In the genomic region with DNA sequence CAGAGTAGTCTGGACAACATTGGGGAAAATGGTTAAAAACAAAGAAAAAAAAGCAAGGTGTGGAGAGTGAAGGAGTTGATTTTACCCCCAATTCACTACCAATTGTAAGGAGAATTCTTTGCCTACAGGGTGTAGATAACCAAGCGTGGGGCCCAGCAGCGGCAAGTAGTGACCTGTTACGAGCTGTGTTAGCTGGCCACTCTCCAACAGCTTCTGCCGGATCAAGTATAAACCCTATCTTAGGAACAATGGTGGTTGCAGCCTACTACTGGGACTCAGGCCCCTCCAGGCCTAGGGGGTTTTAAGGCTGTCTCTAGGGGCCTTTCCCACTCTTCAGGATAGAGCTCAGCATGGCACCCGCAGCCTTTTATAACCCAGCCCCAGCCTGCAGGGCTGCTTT, we compare ENCODE assay signal across 15 mouse cellular contexts. TPM values are rescaled to one million over a fixed set of nuclear protein-coding genes. Genes with fewer than 3 reads are reported as not detected.
DNase-seq lines count a peak whose midpoint lies in the region; ATAC-seq and TF ChIP-seq lines count a peak whose summit lies in the region.
"Had no signal": no experiment of that assay in that cellular context is flagged by ENCODE, and none has a peak within 500 bp of the region (broad histone marks: within the 10 kb centered on the region; RNA-seq: fewer than 3 reads in every experiment).

No protein-coding gene starts in this region.

- no peaks in the 10 kb centered on the region for H3K36me3 ChIP-seq in intestine, embryonic 14.5 days (ENCODE audit: control insufficient read depth, insufficient read depth, low read length)
- no peaks in the 10 kb centered on the region for H3K36me3 ChIP-seq in intestine, embryonic 16.5 days (ENCODE audit: control insufficient read depth, insufficient read depth, low read length)
- H3K36me3 ChIP-seq in thymus, adult 2 months (ENCODE audit: control insufficient read depth, insufficient read depth, low read length): no peaks in the 10 kb centered on the region
- no peaks in the 10 kb centered on the region for H3K36me3 ChIP-seq in liver, embryonic 12.5 days
- H3K36me3 ChIP-seq in stomach, embryonic 16.5 days (ENCODE audit: control insufficient read depth, insufficient read depth, low read length): no peaks in the 10 kb centered on the region

- no peak for TF ChIP-seq CTCF in thymus, adult 2 months (IDR thresholded peaks at IDR 0.05; ENCODE audit: borderline replicate concordance, control insufficient read depth, extremely low read depth, insufficient read depth, low read length, poor library complexity)

- TF ChIP-seq POLR2A in thymus, adult 2 months (IDR thresholded peaks at IDR 0.05; ENCODE audit: control insufficient read depth, extremely low read depth, insufficient read depth, low read length, poor library complexity): no peak

- H3K4me2 ChIP-seq in intestine, embryonic 14.5 days (ENCODE audit: low read length): no peak overlapping the region
- H3K4me2 ChIP-seq in intestine, embryonic 16.5 days (ENCODE audit: low read depth, low read length): no peak overlapping the region
- H3K4me2 ChIP-seq in liver, embryonic 12.5 days: no peak overlapping the region
- H3K4me2 ChIP-seq in stomach, embryonic 16.5 days (ENCODE audit: low read depth, low read length): peak overlapping the region; percentile 18; the same call in 1 of the 2 replicates

- DNase-seq in intestine, embryonic 14.5 days (ENCODE audit: low spot score): no peak
- DNase-seq in thymus, adult 2 months: no peak
- no peak for DNase-seq in thymus, postnatal 0 days (ENCODE audit: low spot score)
- DNase-seq in adrenal gland, adult 2 months: no peak
- DNase-seq: cerebellum, adult 2 months; gastrocnemius, postnatal 10 days; right cerebral cortex, postnatal 25 days had no signal

- H3K27me3 ChIP-seq in intestine, embryonic 14.5 days (replicated peaks; ENCODE audit: control insufficient read depth, insufficient read depth, low read length): no peaks in the 10 kb centered on the region
- H3K27me3 ChIP-seq in intestine, embryonic 16.5 days (replicated peaks; ENCODE audit: control insufficient read depth, insufficient read depth, low read length): no peaks in the 10 kb centered on the region
- H3K27me3 ChIP-seq in thymus, adult 2 months (ENCODE audit: control insufficient read depth, insufficient read depth, low read length): no peaks in the 10 kb centered on the region
- no peaks in the 10 kb centered on the region for H3K27me3 ChIP-seq in liver, embryonic 12.5 days (replicated peaks)
- H3K27me3 ChIP-seq in stomach, embryonic 16.5 days (ENCODE audit: control insufficient read depth, insufficient read depth, low read length): no peaks in the 10 kb centered on the region

- peak overlapping the region; percentile 11; the same call in 1 of the 2 replicates for H3K27ac ChIP-seq in intestine, embryonic 14.5 days (ENCODE audit: low read depth)
- no peak overlapping the region for H3K27ac ChIP-seq in intestine, embryonic 16.5 days (ENCODE audit: low read length)
- peak overlapping the region; percentile 15; the same call in 1 of the 2 replicates for H3K27ac ChIP-seq in thymus, adult 2 months (ENCODE audit: control insufficient read depth, insufficient read depth, low read length)
- peak overlapping the region; percentile 13; the same call in 1 of the 2 replicates for H3K27ac ChIP-seq in liver, embryonic 12.5 days
- H3K27ac ChIP-seq in stomach, embryonic 16.5 days (ENCODE audit: low read length): peak overlapping the region; percentile 89
- H3K27ac ChIP-seq: layer of hippocampus, adult 2 months had no signal

- peaks cover 23% of the 10 kb centered on the region for H3K4me1 ChIP-seq in intestine, embryonic 14.5 days (replicated peaks; ENCODE audit: control insufficient read depth, insufficient read depth, low read length)
- peaks cover 19% of the 10 kb centered on the region for H3K4me1 ChIP-seq in intestine, embryonic 16.5 days (ENCODE audit: control insufficient read depth, insufficient read depth, low read length)
- H3K4me1 ChIP-seq in thymus, adult 2 months (replicated peaks; ENCODE audit: control insufficient read depth, insufficient read depth, low read length): peaks cover 18% of the 10 kb centered on the region
- H3K4me1 ChIP-seq in liver, embryonic 12.5 days: peaks cover 57% of the 10 kb centered on the region
- H3K4me1 ChIP-seq in stomach, embryonic 16.5 days (ENCODE audit: control insufficient read depth, insufficient read depth, low read length): peaks cover 18% of the 10 kb centered on the region

- 70% methylated on average over 5 of the region's 5 CpGs for WGBS in intestine, embryonic 14.5 days
- 54% methylated on average over 5 of the region's 5 CpGs for WGBS in intestine, embryonic 16.5 days
- 81% methylated on average over 5 of the region's 5 CpGs for WGBS in thymus, adult 2 months
- 67% methylated on average over 5 of the region's 5 CpGs for WGBS in liver, embryonic 12.5 days (ENCODE audit: insufficient replicate concordance)
- WGBS in stomach, embryonic 16.5 days: 41% methylated on average over 5 of the region's 5 CpGs

- H3K9me3 ChIP-seq in intestine, embryonic 14.5 days (ENCODE audit: control insufficient read depth, low read length): no peaks in the 10 kb centered on the region
- no peaks in the 10 kb centered on the region for H3K9me3 ChIP-seq in intestine, embryonic 16.5 days (ENCODE audit: control insufficient read depth, low read length)
- no peaks in the 10 kb centered on the region for H3K9me3 ChIP-seq in liver, embryonic 12.5 days (replicated peaks)
- no peaks in the 10 kb centered on the region for H3K9me3 ChIP-seq in stomach, embryonic 16.5 days (replicated peaks; ENCODE audit: control insufficient read depth, low read length)

- no peak overlapping the region for H3K9ac ChIP-seq in intestine, embryonic 14.5 days (ENCODE audit: low read length)
- H3K9ac ChIP-seq in intestine, embryonic 16.5 days (ENCODE audit: low read depth, low read length): no peak overlapping the region
- no peak overlapping the region for H3K9ac ChIP-seq in liver, embryonic 12.5 days
- no peak overlapping the region for H3K9ac ChIP-seq in stomach, embryonic 16.5 days (ENCODE audit: low read length)

- ATAC-seq in intestine, embryonic 14.5 days (replicated peaks; ENCODE audit: low FRiP score, low TSS enrichment, low read depth): no peak
- ATAC-seq in intestine, embryonic 16.5 days: no peak
- ATAC-seq in liver, embryonic 12.5 days: no peak
- ATAC-seq in stomach, embryonic 16.5 days (ENCODE audit: insufficient read depth, low FRiP score): no peak
- ATAC-seq: midbrain, embryonic 16.5 days had no signal

- H3K4me3 ChIP-seq in intestine, embryonic 14.5 days (ENCODE audit: low read depth, low read length): no peak overlapping the region
- H3K4me3 ChIP-seq in intestine, embryonic 16.5 days (ENCODE audit: low read length): no peak overlapping the region
- no peak overlapping the region for H3K4me3 ChIP-seq in thymus, adult 2 months (ENCODE audit: control insufficient read depth, insufficient read depth, low read length)
- no peak overlapping the region for H3K4me3 ChIP-seq in liver, embryonic 12.5 days
- no peak overlapping the region for H3K4me3 ChIP-seq in stomach, embryonic 16.5 days (replicated peaks; ENCODE audit: low read length)
- H3K4me3 ChIP-seq: layer of hippocampus, adult 2 months had no signal

RNA-seq across cellular contexts. Expression of a gene that starts 5.2 kb away (rescaled TPM):
- 1,628 and 1,680 TPM in 2 replicates for polyA plus RNA-seq in intestine, embryonic 14.5 days (2014; fragmentation: Nextera tagmentation; extraction: Ambion mirVana)
- polyA plus RNA-seq in intestine, embryonic 16.5 days (2015; fragmentation: Nextera tagmentation; extraction: Ambion mirVana): 1,309 and 1,475 TPM in 2 replicates
- polyA plus RNA-seq in thymus, adult 2 months (2012; rRNA removed): 455 and 506 TPM in 2 replicates
- polyA plus RNA-seq in thymus, postnatal 0 days (2015; fragmentation: Nextera tagmentation; extraction: Ambion mirVana): 1,223 and 1,279 TPM in 2 replicates
- polyA plus RNA-seq in liver, embryonic 12.5 days (2016; fragmentation: Nextera tagmentation; extraction: Ambion mirVana): 1,007 and 1,098 TPM in 2 replicates
- polyA plus RNA-seq in stomach, embryonic 16.5 days (2015; fragmentation: Nextera tagmentation; extraction: Ambion mirVana): 1,400 and 1,468 TPM in 2 replicates
- 1,000 to 10,000 TPM; 1,973 to 2,851 TPM for total RNA-seq in adrenal gland, adult 2 months (2021)
- polyA plus RNA-seq in adrenal gland, adult 2 months (2012; rRNA removed): 197 and 291 TPM in 2 replicates

RNA-seq across cellular contexts. Expression of a gene that starts 14.6 kb away (rescaled TPM):
- 136 and 146 TPM in 2 replicates for polyA plus RNA-seq in intestine, embryonic 14.5 days (2014; fragmentation: Nextera tagmentation; extraction: Ambion mirVana)
- polyA plus RNA-seq in intestine, embryonic 16.5 days (2015; fragmentation: Nextera tagmentation; extraction: Ambion mirVana): 132 and 136 TPM in 2 replicates
- polyA plus RNA-seq in thymus, adult 2 months (2012; rRNA removed): 135 and 137 TPM in 2 replicates
- polyA plus RNA-seq in thymus, postnatal 0 days (2015; fragmentation: Nextera tagmentation; extraction: Ambion mirVana): 95.8 and 96.9 TPM in 2 replicates
- 69.1 and 72.5 TPM in 2 replicates for polyA plus RNA-seq in liver, embryonic 12.5 days (2016; fragmentation: Nextera tagmentation; extraction: Ambion mirVana)
- polyA plus RNA-seq in stomach, embryonic 16.5 days (2015; fragmentation: Nextera tagmentation; extraction: Ambion mirVana): 115 and 117 TPM in 2 replicates
- total RNA-seq in adrenal gland, adult 2 months (2021): 10 to 100 TPM; 43.6 to 59.7 TPM
- polyA plus RNA-seq in adrenal gland, adult 2 months (2012; rRNA removed): 167 and 198 TPM in 2 replicates

RNA-seq across cellular contexts. Expression of a gene that starts 21.2 kb away (rescaled TPM):
- polyA plus RNA-seq in intestine, embryonic 14.5 days (2014; fragmentation: Nextera tagmentation; extraction: Ambion mirVana): 79.7 and 82.7 TPM in 2 replicates
- polyA plus RNA-seq in intestine, embryonic 16.5 days (2015; fragmentation: Nextera tagmentation; extraction: Ambion mirVana): 73.4 and 83.1 TPM in 2 replicates
- 358 and 385 TPM in 2 replicates for polyA plus RNA-seq in thymus, adult 2 months (2012; rRNA removed)
- polyA plus RNA-seq in thymus, postnatal 0 days (2015; fragmentation: Nextera tagmentation; extraction: Ambion mirVana): 243 and 252 TPM in 2 replicates
- 260 and 267 TPM in 2 replicates for polyA plus RNA-seq in liver, embryonic 12.5 days (2016; fragmentation: Nextera tagmentation; extraction: Ambion mirVana)
- 85.3 and 90.0 TPM in 2 replicates for polyA plus RNA-seq in stomach, embryonic 16.5 days (2015; fragmentation: Nextera tagmentation; extraction: Ambion mirVana)
- total RNA-seq in adrenal gland, adult 2 months (2021): 100 to 1,000 TPM; 104 to 197 TPM
- polyA plus RNA-seq in adrenal gland, adult 2 months (2012; rRNA removed): 288 and 410 TPM in 2 replicates

RNA-seq across cellular contexts. Expression of a gene that starts 22.7 kb away (rescaled TPM):
- polyA plus RNA-seq in intestine, embryonic 14.5 days (2014; fragmentation: Nextera tagmentation; extraction: Ambion mirVana): 3.7 and 4.0 TPM in 2 replicates
- polyA plus RNA-seq in intestine, embryonic 16.5 days (2015; fragmentation: Nextera tagmentation; extraction: Ambion mirVana): 5.0 and 5.5 TPM in 2 replicates
- polyA plus RNA-seq in thymus, adult 2 months (2012; rRNA removed): 64.5 and 77.4 TPM in 2 replicates
- polyA plus RNA-seq in thymus, postnatal 0 days (2015; fragmentation: Nextera tagmentation; extraction: Ambion mirVana): 70.4 and 80.2 TPM in 2 replicates
- polyA plus RNA-seq in liver, embryonic 12.5 days (2016; fragmentation: Nextera tagmentation; extraction: Ambion mirVana): 2.0 TPM in 2 replicates
- polyA plus RNA-seq in stomach, embryonic 16.5 days (2015; fragmentation: Nextera tagmentation; extraction: Ambion mirVana): 4.2 and 4.4 TPM in 2 replicates
- total RNA-seq in adrenal gland, adult 2 months (2021): 1 to 10 TPM; 3.0 to 5.6 TPM
- 5.2 and 6.4 TPM in 2 replicates for polyA plus RNA-seq in adrenal gland, adult 2 months (2012; rRNA removed)

RNA-seq across cellular contexts. Expression of a gene that starts 23.7 kb away (rescaled TPM):
- 0.31 TPM in 1 of 2 replicates, not detected in the other for polyA plus RNA-seq in intestine, embryonic 14.5 days (2014; fragmentation: Nextera tagmentation; extraction: Ambion mirVana)
- polyA plus RNA-seq in intestine, embryonic 16.5 days (2015; fragmentation: Nextera tagmentation; extraction: Ambion mirVana): 0.22 and 0.64 TPM in 2 replicates
- polyA plus RNA-seq in thymus, adult 2 months (2012; rRNA removed): 0.61 and 1.3 TPM in 2 replicates
- 1.5 and 1.7 TPM in 2 replicates for polyA plus RNA-seq in thymus, postnatal 0 days (2015; fragmentation: Nextera tagmentation; extraction: Ambion mirVana)
- polyA plus RNA-seq in liver, embryonic 12.5 days (2016; fragmentation: Nextera tagmentation; extraction: Ambion mirVana): 0.33 TPM in 1 of 2 replicates, not detected in the other
- 0.67 and 3.5 TPM in 2 replicates for polyA plus RNA-seq in stomach, embryonic 16.5 days (2015; fragmentation: Nextera tagmentation; extraction: Ambion mirVana)
- not detected for total RNA-seq in adrenal gland, adult 2 months (2021)
- polyA plus RNA-seq in adrenal gland, adult 2 months (2012; rRNA removed): 0.18 and 0.55 TPM in 2 replicates
- total RNA-seq: layer of hippocampus, adult 2 months; left cerebral cortex, postnatal 10 days; neutrophil, adult 5-6 weeks had no signal
- polyA plus RNA-seq: cerebellum, adult 2 months; forebrain, embryonic 11.5 days; midbrain, embryonic 16.5 days had no signal
